Mouse (Mus musculus) stomach, adult 2 months (tissue): ENCODE data around the gene Zglp1. TPM values are rescaled to one million over a fixed set of nuclear protein-coding genes. Genes with fewer than 3 reads are reported as not detected.

Source experiments
- polyA plus RNA-seq: library from polyadenylated mRNA; depleted of rRNA; stranded (reverse); fragments of >200 nt; gene quantifications from 2 replicates; pipeline ENCODE4 v1.2.3, GENCODE M21; 2012; rRNA removed

The Zglp1 gene
- 0.12 and 1.0 TPM in 2 replicates for polyA plus RNA-seq

GRCm38 (mm10) chr9:21067006-21067684 lies at the start of gene Zglp1:
Gene Zglp1 (minus strand): TSS chr9:21067093.

GRCm38 (mm10) chr9:21091707-21092320 lies 24.9 kb upstream of the Zglp1 start, which contains the start of the genes Gm38431 and Raver1:
Gene Gm38431 (minus strand): TSS chr9:21091997.
Gene Raver1 (minus strand): TSS chr9:21092008.

GRCm38 (mm10) chr9:21073044-21073840 lies 6.3 kb upstream of the Zglp1 start, which contains the start of the genes Gm49373 and Fdx1l:
Gene Gm49373 (minus strand): TSS chr9:21073096.
Gene Fdx1l (minus strand): TSS chr9:21073614.

GRCm38 (mm10) chr9:21031896-21032351 lies 35.0 kb downstream of the Zglp1 start, which contains the start of gene Icam5:
Gene Icam5 (plus strand): TSS chr9:21032073.

GRCm38 (mm10) chr9:21029291-21030054 lies 37.4 kb downstream of the Zglp1 start, which contains the start of gene Icam4:
Gene Icam4 (plus strand): TSS chr9:21029373.

GRCm38 (mm10) chr9:21015571-21016130 lies 51.2 kb downstream of the Zglp1 start, which contains the start of gene Icam1:
Gene Icam1 (plus strand): TSS chr9:21015985.

Other genes starting within 250 kb of the Zglp1 start
- not detected in 2 replicates for gene Rdh8, start 248.6 kb downstream of the Zglp1 start, polyA plus RNA-seq
- gene A230050P20Rik, start 198.5 kb downstream of the Zglp1 start, polyA plus RNA-seq: 27.0 and 29.6 TPM in 2 replicates
- 4.6 and 6.6 TPM in 2 replicates for gene Angptl6, start 187.4 kb downstream of the Zglp1 start, polyA plus RNA-seq
- 46.2 and 52.6 TPM in 2 replicates for gene Ppan, start 178.9 kb downstream of the Zglp1 start, polyA plus RNA-seq
- gene Eif3g, start 168.5 kb downstream of the Zglp1 start, polyA plus RNA-seq: 65.9 and 73.1 TPM in 2 replicates
- 11.1 and 12.4 TPM in 2 replicates for gene Dnmt1, start 107.2 kb downstream of the Zglp1 start, polyA plus RNA-seq
- 3.9 and 4.3 TPM in 2 replicates for gene S1pr2, start 90.3 kb downstream of the Zglp1 start, polyA plus RNA-seq
- 76.8 and 86.2 TPM in 2 replicates for gene Mrpl4, start 64.4 kb downstream of the Zglp1 start, polyA plus RNA-seq
- gene Icam1, start 51.1 kb downstream of the Zglp1 start, polyA plus RNA-seq: 3.9 and 4.4 TPM in 2 replicates
- gene Icam4, start 37.7 kb downstream of the Zglp1 start, polyA plus RNA-seq: 0.21 and 0.30 TPM in 2 replicates
- gene Icam5, start 35.0 kb downstream of the Zglp1 start, polyA plus RNA-seq: 0.21 and 0.48 TPM in 2 replicates
- 0.09 TPM in 1 of 2 replicates, not detected in the other for gene Gm49373, start 6.0 kb upstream of the Zglp1 start, polyA plus RNA-seq
- gene Fdx1l, start 6.5 kb upstream of the Zglp1 start, polyA plus RNA-seq: 22.8 and 51.6 TPM in 2 replicates
- gene Gm38431, start 24.9 kb upstream of the Zglp1 start, polyA plus RNA-seq: 6.2 and 11.8 TPM in 2 replicates
- 31.9 and 36.1 TPM in 2 replicates for gene Raver1, start 24.9 kb upstream of the Zglp1 start, polyA plus RNA-seq
- 12.0 and 13.6 TPM in 2 replicates for gene Tyk2, start 64.2 kb upstream of the Zglp1 start, polyA plus RNA-seq
- 19.9 and 23.4 TPM in 2 replicates for gene Cdc37, start 82.9 kb upstream of the Zglp1 start, polyA plus RNA-seq
- 4.6 and 5.4 TPM in 2 replicates for gene Pde4a, start 98.6 kb upstream of the Zglp1 start, polyA plus RNA-seq
- gene Keap1, start 172.3 kb upstream of the Zglp1 start, polyA plus RNA-seq: 42.1 and 51.8 TPM in 2 replicates
- 9.1 and 21.3 TPM in 2 replicates for gene S1pr5, start 181.3 kb upstream of the Zglp1 start, polyA plus RNA-seq
- gene Atg4d, start 198.2 kb upstream of the Zglp1 start, polyA plus RNA-seq: 33.3 and 62.7 TPM in 2 replicates
- gene Kri1, start 220.9 kb upstream of the Zglp1 start, polyA plus RNA-seq: 7.5 and 7.9 TPM in 2 replicates
- 12.6 and 18.9 TPM in 2 replicates for gene Cdkn2d, start 224.3 kb upstream of the Zglp1 start, polyA plus RNA-seq
- 30.6 and 32.9 TPM in 2 replicates for gene Ap1m2, start 245.2 kb upstream of the Zglp1 start, polyA plus RNA-seq